Mouse (Mus musculus): ENCODE measurements around the gene Cdh13. TPM values are rescaled to one million over a fixed set of nuclear protein-coding genes. Genes with fewer than 3 reads are reported as not detected.
A peak's percentile ranks its signal among the peaks of the same experiment; 100 is the strongest.

Gene Cdh13
- polyA plus RNA-seq, 1 experiment from 2014 or later = 50.0 TPM

DNA sequence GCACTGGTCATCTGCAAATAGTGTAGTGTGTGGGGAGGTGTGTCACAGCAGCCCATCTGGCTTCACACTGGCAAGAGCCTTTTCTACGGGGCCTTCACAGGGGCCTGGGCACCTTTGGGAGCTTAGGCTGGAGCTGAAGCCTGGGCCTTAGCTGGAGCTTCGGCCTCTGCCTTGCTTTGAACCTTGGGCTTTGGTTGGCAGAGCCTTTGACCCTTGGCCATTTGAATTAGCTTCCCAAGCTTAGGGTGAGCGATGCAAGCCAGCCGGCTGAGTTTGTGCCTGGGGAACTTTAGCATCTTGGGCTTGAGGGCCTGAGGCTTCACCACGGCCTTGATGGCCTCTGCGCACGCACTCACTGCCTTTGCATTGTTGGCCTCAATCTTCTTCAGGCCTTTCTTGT, 98.1 kb downstream of the Cdh13 start:
- WGBS = 80% methylated on average over 7 of the region's 7 CpGs
- Histone ChIP-seq H3K4me3 (no peak overlapping the region), H3K27me3 (replicated peaks) (no peaks in the 10 kb centered on the region), H3K9me3 (no peaks in the 10 kb centered on the region), H3K27ac (replicated peaks) (no peak overlapping the region), H3K36me3 (no peaks in the 10 kb centered on the region), H3K9ac (no peak overlapping the region), H3K4me2 (no peak overlapping the region), H3K4me1 (peaks cover 50% of the 10 kb centered on the region)
- no peak for ATAC-seq (ENCODE audit: extremely low read depth, insufficient number of reproducible peaks, low FRiP score, low TSS enrichment)

DNA sequence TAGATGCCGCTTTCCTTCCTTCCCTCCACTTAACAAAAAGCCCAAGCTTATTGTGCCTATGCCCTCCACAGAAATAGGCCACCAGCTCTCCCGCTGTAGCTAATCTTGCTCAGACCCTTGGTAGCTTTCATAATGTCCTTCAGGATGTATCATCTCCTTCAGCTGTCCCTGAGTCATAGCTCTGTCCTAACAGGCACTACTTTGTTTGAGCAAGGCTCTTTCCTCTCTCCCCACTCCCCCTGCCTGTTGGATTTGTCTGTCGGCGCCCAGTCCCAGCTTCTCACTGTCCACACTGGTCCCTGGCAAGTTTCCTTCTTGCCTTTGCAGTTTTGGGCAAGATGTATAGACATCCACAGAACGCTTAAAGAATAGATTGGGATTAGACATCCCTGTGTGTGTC, 100.8 kb downstream of the Cdh13 start:
- ATAC-seq (ENCODE audit: extremely low read depth, insufficient number of reproducible peaks, low FRiP score, low TSS enrichment) = no peak
- H3K4me3 ChIP-seq = no peak overlapping the region
- no peaks in the 10 kb centered on the region for H3K27me3 ChIP-seq (replicated peaks)
- WGBS = 69% methylated on average over 5 of the region's 5 CpGs
- no peaks in the 10 kb centered on the region for H3K36me3 ChIP-seq
- no peaks in the 10 kb centered on the region for H3K9me3 ChIP-seq
- H3K27ac ChIP-seq (replicated peaks) = no peak overlapping the region
- H3K4me2 ChIP-seq = no peak overlapping the region
- H3K9ac ChIP-seq = no peak overlapping the region
- peaks cover 24% of the 10 kb centered on the region for H3K4me1 ChIP-seq

DNA sequence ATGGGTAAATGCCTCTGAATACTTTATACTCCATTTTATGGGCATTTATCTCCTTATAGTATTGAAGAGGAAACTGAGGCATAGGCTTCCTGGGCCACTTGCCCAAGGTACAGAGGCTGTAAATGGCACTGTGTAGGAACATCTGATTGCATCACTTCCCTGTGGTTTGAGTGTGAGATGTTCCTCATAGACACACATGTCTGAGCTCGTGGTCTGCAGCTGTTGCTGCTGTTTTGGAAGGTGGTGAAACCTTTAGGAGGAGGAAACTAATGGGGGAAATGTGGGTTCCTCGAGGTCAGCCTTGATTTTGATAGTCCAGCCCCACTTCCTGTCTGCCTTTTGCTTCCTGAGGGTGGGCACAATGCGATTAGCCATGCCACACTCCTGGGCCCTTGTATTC, 105.9 kb downstream of the Cdh13 start:
- H3K27ac ChIP-seq (replicated peaks) = no peak overlapping the region
- no peak overlapping the region for H3K9ac ChIP-seq
- WGBS = 56% methylated on average over 3 of the region's 3 CpGs
- no peak overlapping the region for H3K4me2 ChIP-seq
- H3K4me1 ChIP-seq = no peaks in the 10 kb centered on the region
- H3K36me3 ChIP-seq = no peaks in the 10 kb centered on the region
- 0 out of 2 replicates have a peak, but pooled peaks cover 4% of the 10 kb centered on the region for H3K9me3 ChIP-seq
- no peak for ATAC-seq (ENCODE audit: extremely low read depth, insufficient number of reproducible peaks, low FRiP score, low TSS enrichment)
- no peak overlapping the region for H3K4me3 ChIP-seq
- no peaks in the 10 kb centered on the region for H3K27me3 ChIP-seq (replicated peaks)

DNA sequence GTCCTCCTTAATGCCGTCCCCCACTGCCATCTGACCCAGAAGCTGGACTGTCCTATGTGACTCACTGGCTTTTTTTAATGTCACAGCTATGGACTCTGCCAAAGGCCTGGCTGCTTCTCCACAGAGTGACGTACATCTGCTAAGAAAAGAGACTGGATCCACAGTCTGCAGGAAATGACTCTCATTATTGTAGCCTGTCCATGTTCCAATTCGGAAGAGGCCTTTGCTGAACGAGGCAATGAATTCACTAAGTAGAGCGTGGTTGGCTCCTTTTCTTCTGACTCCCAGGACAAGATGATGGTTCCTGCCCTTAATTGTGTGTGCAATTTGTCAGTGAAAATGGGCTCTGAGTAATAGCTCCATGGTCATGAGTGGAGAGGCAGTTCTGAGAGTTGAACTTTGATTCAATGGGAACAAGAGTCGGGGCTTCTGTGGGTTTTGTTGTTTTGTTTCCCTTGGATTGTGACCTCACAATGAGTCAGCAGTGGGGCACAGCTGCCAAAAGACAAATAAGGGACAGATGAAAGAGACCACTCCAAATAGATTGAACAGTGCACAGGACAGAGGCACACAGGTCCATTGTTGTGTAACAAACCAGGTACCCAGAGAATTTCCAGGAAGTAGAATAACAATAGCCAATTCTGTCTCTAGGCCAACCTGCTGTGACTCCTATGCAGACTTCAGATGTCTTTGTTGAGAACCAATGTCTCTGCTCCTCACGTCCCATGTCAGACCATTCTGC, 110.5 kb downstream of the Cdh13 start:
- H3K9ac ChIP-seq = no peak overlapping the region
- H3K4me1 ChIP-seq = no peaks in the 10 kb centered on the region
- H3K9me3 ChIP-seq = 0 out of 2 replicates have a peak, but pooled peaks cover 4% of the 10 kb centered on the region
- H3K4me2 ChIP-seq = no peak overlapping the region
- no peak for ATAC-seq (ENCODE audit: extremely low read depth, insufficient number of reproducible peaks, low FRiP score, low TSS enrichment)
- no peak overlapping the region for H3K4me3 ChIP-seq
- H3K36me3 ChIP-seq = no peaks in the 10 kb centered on the region
- H3K27ac ChIP-seq (replicated peaks) = peak overlapping the region; percentile 59
- H3K27me3 ChIP-seq (replicated peaks) = no peaks in the 10 kb centered on the region
- WGBS = 67% methylated on average over 7 of the region's 7 CpGs

DNA sequence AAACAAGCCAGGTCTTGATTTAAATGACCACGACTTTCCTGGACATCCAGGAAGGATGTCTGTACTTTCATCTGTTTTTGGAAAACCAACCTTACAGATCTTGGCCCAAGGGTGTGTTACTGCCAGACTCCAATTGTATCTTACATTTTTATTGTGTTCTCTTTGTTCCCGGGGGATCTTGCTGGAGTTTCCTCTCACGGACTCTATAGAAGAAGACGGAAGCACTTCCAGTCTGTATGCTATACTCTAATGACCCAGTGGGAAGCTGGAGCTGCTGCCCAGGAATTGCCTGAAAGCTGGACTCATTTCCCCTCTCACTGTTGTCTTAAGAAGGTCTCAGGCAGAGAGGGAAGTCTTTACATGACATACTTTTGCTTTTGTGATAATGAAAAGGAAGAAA, 111.6 kb downstream of the Cdh13 start:
- H3K4me1 ChIP-seq = no peaks in the 10 kb centered on the region
- no peaks in the 10 kb centered on the region for H3K27me3 ChIP-seq (replicated peaks)
- no peaks in the 10 kb centered on the region for H3K36me3 ChIP-seq
- 0 out of 2 replicates have a peak overlapping the region, but pooled peaks have one; percentile 2 for H3K27ac ChIP-seq (replicated peaks)
- no peak overlapping the region for H3K4me2 ChIP-seq
- no peak overlapping the region for H3K4me3 ChIP-seq
- 68% methylated on average over 4 of the region's 4 CpGs for WGBS
- no peak overlapping the region for H3K9ac ChIP-seq
- no peak for ATAC-seq (ENCODE audit: extremely low read depth, insufficient number of reproducible peaks, low FRiP score, low TSS enrichment)
- H3K9me3 ChIP-seq = no peaks in the 10 kb centered on the region

DNA sequence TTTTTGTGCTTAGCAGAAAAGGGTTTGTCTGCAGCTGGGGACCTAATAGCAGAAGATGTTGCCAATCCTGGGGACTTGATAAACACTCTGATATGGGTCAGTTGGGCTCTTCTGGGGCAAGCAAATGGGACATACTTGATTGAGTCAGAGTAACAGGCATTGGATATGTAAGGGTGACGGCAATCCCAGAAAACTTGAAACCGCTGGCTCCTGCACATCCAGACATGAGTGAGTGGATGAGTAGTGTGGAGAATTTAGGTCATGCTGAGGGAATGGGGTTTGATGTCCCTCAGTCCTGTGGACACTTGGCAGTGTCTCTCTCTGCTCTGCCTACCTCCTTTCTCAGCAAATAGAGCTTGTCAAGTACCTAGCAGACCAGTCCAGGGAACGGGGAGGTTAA, 121.3 kb downstream of the Cdh13 start:
- 86% methylated on average over 3 of the region's 3 CpGs for WGBS

DNA sequence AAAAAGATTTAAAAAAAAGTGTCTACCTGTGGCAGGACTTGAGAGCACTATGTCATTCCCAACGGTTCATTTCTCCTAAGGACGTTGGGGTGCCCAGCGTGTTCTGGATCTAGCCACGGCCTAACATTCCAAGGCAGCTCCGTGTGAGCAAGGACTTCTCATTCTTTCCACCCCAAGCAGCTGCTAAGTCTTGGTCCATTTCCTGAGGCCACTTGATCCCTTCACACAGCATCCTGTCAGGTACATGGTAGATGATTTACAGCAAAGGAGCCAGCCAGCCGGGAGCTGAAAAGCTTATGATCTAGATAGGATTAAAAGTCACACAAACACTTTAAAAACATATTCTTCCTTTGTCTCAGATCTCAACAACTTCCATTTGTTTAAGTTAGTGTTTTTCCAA, 123.8 kb downstream of the Cdh13 start:
- ATAC-seq (ENCODE audit: extremely low read depth, insufficient number of reproducible peaks, low FRiP score, low TSS enrichment) = no peak
- no peak overlapping the region for H3K9ac ChIP-seq
- no peak overlapping the region for H3K4me2 ChIP-seq
- no peaks in the 10 kb centered on the region for H3K36me3 ChIP-seq
- H3K27me3 ChIP-seq (replicated peaks) = no peaks in the 10 kb centered on the region
- 68% methylated on average over 6 of the region's 6 CpGs for WGBS
- H3K9me3 ChIP-seq = peaks cover 6% of the 10 kb centered on the region; the same call in 1 of the 2 replicates
- no peak overlapping the region for H3K4me3 ChIP-seq
- 0 out of 2 replicates have a peak, but pooled peaks cover 3% of the 10 kb centered on the region for H3K4me1 ChIP-seq
- H3K27ac ChIP-seq (replicated peaks) = no peak overlapping the region

More for the DNA sequence above, 121.3 kb downstream of the Cdh13 start:
- H3K27me3 ChIP-seq (replicated peaks) = no peaks in the 10 kb centered on the region
- no peak for ATAC-seq (ENCODE audit: extremely low read depth, insufficient number of reproducible peaks, low FRiP score, low TSS enrichment)
- no peaks in the 10 kb centered on the region for H3K36me3 ChIP-seq
- H3K9ac ChIP-seq = no peak overlapping the region
- no peak overlapping the region for H3K4me3 ChIP-seq
- H3K4me1 ChIP-seq = 0 out of 2 replicates have a peak, but pooled peaks cover 3% of the 10 kb centered on the region
- no peak overlapping the region for H3K27ac ChIP-seq (replicated peaks)
- no peak overlapping the region for H3K4me2 ChIP-seq
- H3K9me3 ChIP-seq = no peaks in the 10 kb centered on the region

DNA sequence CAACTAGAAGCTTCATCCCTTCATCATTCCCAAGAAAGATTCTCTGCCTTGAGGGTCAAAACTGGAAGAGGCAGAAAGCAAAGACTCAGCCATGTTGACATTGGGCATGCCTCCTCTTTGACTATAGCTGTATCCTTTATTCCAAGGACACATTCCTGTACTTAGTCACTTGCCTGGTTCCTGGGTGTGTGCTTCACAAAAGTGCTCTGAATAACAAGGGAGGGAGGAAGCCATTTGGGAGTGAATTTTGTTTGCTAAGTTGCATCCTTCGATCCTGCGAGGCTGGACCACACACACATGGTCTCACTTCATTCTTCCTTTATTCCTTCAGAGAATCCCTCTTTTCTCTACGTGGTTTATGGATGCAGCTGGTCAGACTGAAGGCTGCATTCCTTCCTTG, 125.9 kb downstream of the Cdh13 start:
- no peak overlapping the region for H3K4me3 ChIP-seq
- ATAC-seq (ENCODE audit: extremely low read depth, insufficient number of reproducible peaks, low FRiP score, low TSS enrichment) = no peak
- no peak overlapping the region for H3K27ac ChIP-seq (replicated peaks)
- H3K27me3 ChIP-seq (replicated peaks) = no peaks in the 10 kb centered on the region
- no peak overlapping the region for H3K9ac ChIP-seq
- WGBS = 83% methylated on average over 3 of the region's 3 CpGs
- no peaks in the 10 kb centered on the region for H3K36me3 ChIP-seq
- 0 out of 2 replicates have a peak, but pooled peaks cover 3% of the 10 kb centered on the region for H3K4me1 ChIP-seq
- H3K4me2 ChIP-seq = no peak overlapping the region
- H3K9me3 ChIP-seq = peaks cover 6% of the 10 kb centered on the region; the same call in 1 of the 2 replicates

DNA sequence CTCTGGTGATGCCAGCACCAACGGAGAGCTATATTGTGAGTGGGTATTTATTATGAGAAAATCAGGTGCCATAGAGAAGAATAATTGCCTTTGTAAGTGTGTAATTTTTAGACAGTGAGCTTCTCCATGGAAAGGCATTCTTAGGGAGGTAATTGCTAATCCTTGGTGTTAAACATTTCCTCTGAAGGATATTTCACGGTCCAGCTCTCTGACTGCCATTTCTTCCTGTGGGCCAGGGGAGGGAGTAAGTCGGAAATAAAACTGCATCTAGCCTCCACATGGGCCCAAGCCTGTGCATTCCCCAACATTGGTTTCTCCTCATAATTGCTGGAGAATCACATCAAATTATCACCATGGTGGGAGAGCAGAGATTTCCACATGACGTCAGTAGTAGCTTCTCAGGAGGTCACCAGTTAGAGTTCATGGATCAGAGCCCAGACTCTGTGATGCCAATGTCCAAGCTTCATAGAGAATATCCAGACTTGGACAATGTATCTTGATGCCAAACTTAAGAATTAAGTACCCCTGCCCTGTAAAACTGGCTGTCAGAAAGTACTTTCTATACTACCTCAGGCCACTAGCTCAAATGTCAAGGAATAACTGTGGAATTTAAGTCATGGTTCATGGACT, 126.9 kb downstream of the Cdh13 start:
- no peak overlapping the region for H3K4me3 ChIP-seq
- 86% methylated on average over 4 of the region's 4 CpGs for WGBS

DNA sequence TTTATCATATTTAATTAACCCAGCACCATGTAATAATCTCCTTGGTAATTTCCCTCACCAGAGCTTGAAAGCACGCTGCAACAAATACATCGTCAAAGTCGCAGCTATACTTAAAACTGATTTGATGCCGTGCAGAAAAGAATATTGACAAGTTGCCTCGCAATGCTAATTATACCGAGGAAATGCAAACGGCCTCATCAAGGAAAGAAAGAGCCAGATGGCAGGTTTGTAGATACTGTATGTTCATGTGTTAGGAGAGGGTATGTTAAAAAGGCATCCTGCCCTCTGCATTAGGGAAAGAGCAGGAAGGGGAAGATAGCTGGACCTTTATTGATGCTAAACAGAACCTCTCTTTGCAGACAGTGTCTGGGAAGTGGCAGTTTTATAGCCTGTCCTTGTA, 132.1 kb downstream of the Cdh13 start:
- no peak overlapping the region for H3K27ac ChIP-seq (replicated peaks)
- WGBS = 81% methylated on average over 7 of the region's 7 CpGs
- no peak overlapping the region for H3K9ac ChIP-seq
- no peaks in the 10 kb centered on the region for H3K27me3 ChIP-seq (replicated peaks)
- H3K4me3 ChIP-seq = no peak overlapping the region
- H3K4me1 ChIP-seq = no peaks in the 10 kb centered on the region
- ATAC-seq (ENCODE audit: extremely low read depth, insufficient number of reproducible peaks, low FRiP score, low TSS enrichment) = no peak
- no peak overlapping the region for H3K4me2 ChIP-seq
- peaks cover 6% of the 10 kb centered on the region; the same call in 1 of the 2 replicates for H3K9me3 ChIP-seq
- no peaks in the 10 kb centered on the region for H3K36me3 ChIP-seq

More for the DNA sequence above, 126.9 kb downstream of the Cdh13 start:
- Histone ChIP-seq H3K9me3 (peaks cover 6% of the 10 kb centered on the region; the same call in 1 of the 2 replicates), H3K36me3 (no peaks in the 10 kb centered on the region), H3K27ac (replicated peaks) (no peak overlapping the region), H3K27me3 (replicated peaks) (no peaks in the 10 kb centered on the region), H3K9ac (no peak overlapping the region), H3K4me2 (no peak overlapping the region), H3K4me1 (0 out of 2 replicates have a peak, but pooled peaks cover 3% of the 10 kb centered on the region)
- no peak for ATAC-seq (ENCODE audit: extremely low read depth, insufficient number of reproducible peaks, low FRiP score, low TSS enrichment)

DNA sequence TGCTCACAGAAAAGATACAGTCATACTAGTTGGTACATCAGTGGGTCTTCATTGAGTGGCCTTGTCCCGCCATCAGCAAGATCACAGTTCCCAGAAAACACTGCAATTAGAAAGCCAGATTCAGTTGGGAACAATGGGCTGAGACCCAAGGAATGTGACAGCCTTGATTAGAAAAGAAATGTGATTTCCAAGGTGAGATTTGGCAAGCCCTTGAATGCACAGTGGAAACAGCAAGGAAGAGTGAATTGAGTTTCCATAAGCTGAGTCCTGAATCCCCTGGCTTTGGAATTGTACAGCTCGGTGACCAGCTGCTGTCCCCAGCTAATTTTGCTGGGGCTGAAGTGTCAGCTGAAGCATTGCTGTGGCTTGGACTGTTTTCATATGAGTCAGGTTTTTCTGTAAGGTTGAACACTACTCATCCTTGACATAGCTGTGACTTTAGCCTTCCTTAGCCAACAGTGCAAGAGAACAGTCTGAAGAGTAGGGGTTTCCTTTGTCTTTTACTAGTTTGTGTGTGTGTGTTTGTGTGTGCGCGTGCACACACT, 133.3 kb downstream of the Cdh13 start:
- no peak for ATAC-seq (ENCODE audit: extremely low read depth, insufficient number of reproducible peaks, low FRiP score, low TSS enrichment)
- WGBS = 85% methylated on average over 4 of the region's 4 CpGs
- H3K9ac ChIP-seq = no peak overlapping the region
- no peak overlapping the region for H3K4me3 ChIP-seq
- H3K4me2 ChIP-seq = no peak overlapping the region
- H3K36me3 ChIP-seq = no peaks in the 10 kb centered on the region
- H3K4me1 ChIP-seq = no peaks in the 10 kb centered on the region
- H3K27ac ChIP-seq (replicated peaks) = no peak overlapping the region
- no peaks in the 10 kb centered on the region for H3K27me3 ChIP-seq (replicated peaks)
- peaks cover 3% of the 10 kb centered on the region; the same call in 1 of the 2 replicates for H3K9me3 ChIP-seq
